Mouse (Mus musculus): ENCODE data around the gene Cdh4. TPM values are rescaled to one million over a fixed set of nuclear protein-coding genes. Genes with fewer than 3 reads are reported as not detected.

The Cdh4 gene
- polyA plus RNA-seq, 1 experiment from 2014 or later: 26.1 TPM

DNA sequence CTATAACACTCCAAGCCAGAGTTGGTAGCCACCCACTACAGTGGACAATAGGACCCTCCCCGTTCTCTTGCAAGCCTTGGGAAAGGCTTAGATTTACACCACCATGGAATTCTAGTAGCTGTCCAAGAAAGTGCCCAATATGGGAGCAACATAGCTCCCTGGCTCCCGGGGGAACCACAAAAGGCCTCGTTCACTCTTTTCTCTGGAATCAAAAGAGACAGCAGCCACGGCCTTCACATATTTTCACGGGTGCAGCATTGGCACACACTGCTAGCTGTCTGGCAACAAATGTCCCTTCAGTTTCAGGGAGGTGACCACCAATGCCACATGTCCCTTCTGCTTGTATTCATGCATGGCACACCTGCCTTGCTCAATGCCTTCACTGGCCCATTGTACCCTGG is 38.6 kb downstream of the Cdh4 start:
- no peaks in the 10 kb centered on the region for H3K36me3 ChIP-seq
- H3K4me2 ChIP-seq (replicated peaks): no peak overlapping the region
- H3K27ac ChIP-seq: no peak overlapping the region
- H3K4me3 ChIP-seq: no peak overlapping the region
- 61% methylated on average over 5 of the region's 5 CpGs for WGBS
- ATAC-seq (ENCODE audit: low FRiP score): peak; percentile 64
- no peaks in the 10 kb centered on the region for H3K9me3 ChIP-seq (replicated peaks)
- no peaks in the 10 kb centered on the region for H3K27me3 ChIP-seq
- H3K4me1 ChIP-seq: peaks cover 6% of the 10 kb centered on the region
- H3K9ac ChIP-seq: no peak overlapping the region

DNA sequence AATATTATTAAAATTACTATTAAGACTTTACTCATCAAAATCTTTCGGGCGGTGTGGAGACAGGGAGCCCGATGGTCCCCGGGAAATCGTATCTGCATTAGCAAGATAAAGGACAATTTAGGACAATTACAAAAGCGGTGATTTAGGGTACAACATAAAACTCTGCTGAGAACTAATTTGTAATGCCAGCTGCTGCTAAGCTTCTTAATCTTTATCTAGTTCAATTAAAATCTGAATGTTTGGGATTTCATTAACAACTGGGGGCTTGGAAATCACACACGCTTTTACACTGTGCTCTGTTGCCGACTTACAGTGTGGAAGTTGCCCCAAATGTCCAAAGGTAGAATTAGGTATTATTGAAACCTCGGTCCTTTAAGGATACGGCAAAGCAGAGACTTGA is 39.1 kb downstream of the Cdh4 start:
- Histone ChIP-seq H3K9me3 (replicated peaks) (no peaks in the 10 kb centered on the region), H3K9ac (no peak overlapping the region), H3K4me3 (no peak overlapping the region), H3K4me1 (peaks cover 6% of the 10 kb centered on the region), H3K36me3 (no peaks in the 10 kb centered on the region), H3K27me3 (no peaks in the 10 kb centered on the region), H3K27ac (no peak overlapping the region), H3K4me2 (replicated peaks) (no peak overlapping the region)
- WGBS: 82% methylated on average over 10 of the region's 10 CpGs
- no peak for ATAC-seq (ENCODE audit: low FRiP score)

DNA sequence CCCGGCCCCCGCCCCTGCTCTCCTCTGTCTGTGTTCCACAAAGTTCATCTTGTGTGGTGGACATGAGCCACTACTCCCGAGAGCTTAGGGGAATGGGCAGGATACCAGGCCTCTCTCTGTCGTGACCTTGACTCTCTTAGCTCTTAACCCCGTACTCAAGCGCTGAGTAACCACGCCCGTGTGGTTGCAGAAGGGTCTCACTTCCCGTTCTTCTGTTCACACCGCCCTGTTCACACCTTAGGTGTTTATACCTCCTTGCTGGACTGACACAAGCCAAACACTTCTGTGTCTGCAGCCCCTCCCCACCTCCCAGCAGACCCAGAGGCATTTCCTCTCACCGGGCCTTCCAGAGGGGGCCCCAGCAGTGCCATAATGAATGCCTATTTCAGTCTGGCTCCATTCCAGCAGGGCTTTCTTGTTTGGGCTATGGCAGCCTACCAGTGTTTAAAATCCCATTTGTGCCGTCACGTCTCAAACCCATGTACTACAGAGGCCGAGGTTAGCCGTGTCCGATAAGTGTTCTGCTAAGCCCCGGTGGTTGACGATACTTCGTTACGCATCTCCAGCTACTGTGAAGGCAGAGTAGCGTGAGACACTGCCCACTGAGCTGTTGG is 46.4 kb downstream of the Cdh4 start:
- H3K4me3 ChIP-seq: no peak overlapping the region
- H3K4me2 ChIP-seq (replicated peaks): no peak overlapping the region

DNA sequence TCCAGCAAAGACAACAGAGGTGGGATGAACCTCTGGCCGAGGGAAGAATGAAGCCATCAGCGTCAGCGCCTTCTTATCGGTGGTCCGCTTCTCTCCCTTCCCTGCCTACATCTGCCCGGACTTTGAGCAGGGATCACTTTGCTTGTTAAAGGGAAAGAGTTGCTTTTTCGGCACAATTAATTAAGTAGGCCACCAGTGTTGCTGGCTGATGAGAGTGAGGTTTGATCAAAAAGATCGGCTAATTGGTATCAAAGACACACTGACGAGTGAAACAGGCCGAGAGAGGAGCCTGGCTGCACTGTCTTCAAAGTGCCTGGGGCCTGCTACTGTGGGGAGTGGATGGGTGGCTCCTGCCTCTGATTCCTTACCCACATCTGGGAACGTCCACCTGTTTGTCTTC is 49.7 kb downstream of the Cdh4 start:
- H3K4me2 ChIP-seq (replicated peaks): no peak overlapping the region
- H3K27me3 ChIP-seq: peaks cover 3% of the 10 kb centered on the region; the same call in 1 of the 2 replicates
- H3K4me3 ChIP-seq: no peak overlapping the region
- H3K9me3 ChIP-seq (replicated peaks): no peaks in the 10 kb centered on the region
- H3K9ac ChIP-seq: no peak overlapping the region
- no peaks in the 10 kb centered on the region for H3K36me3 ChIP-seq
- WGBS: 58% methylated on average over 11 of the region's 11 CpGs
- ATAC-seq (ENCODE audit: low FRiP score): no peak
- peaks cover 10% of the 10 kb centered on the region for H3K4me1 ChIP-seq
- H3K27ac ChIP-seq: no peak overlapping the region

More for the DNA sequence above, 46.4 kb downstream of the Cdh4 start:
- peak; percentile 57 for ATAC-seq (ENCODE audit: low FRiP score)
- Histone ChIP-seq H3K27ac (peak overlapping the region; percentile 35; the same call in 1 of the 2 replicates), H3K4me1 (peaks cover 10% of the 10 kb centered on the region), H3K9me3 (replicated peaks) (no peaks in the 10 kb centered on the region), H3K9ac (no peak overlapping the region), H3K27me3 (peaks cover 3% of the 10 kb centered on the region; the same call in 1 of the 2 replicates), H3K36me3 (no peaks in the 10 kb centered on the region)
- 73% methylated on average over 21 of the region's 21 CpGs for WGBS

DNA sequence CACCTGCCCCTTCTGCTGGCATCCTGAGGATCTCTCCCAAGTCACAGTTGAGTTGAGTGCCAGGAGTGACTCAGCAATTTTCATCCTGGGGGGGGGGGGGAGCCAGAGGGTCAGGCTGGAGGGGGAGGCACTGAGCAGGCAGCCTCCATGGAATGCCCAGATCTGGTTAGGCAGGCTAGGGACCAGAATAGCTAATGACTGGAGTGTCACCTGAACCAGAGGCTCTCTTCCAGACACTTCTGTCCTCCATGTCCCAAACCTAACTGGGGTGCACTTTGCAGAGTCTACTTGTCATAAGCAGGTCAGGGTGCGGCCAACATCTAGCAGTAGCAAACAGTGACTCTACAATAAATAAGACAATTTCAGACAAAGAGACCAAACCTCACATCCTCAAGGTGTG is 52.0 kb downstream of the Cdh4 start:
- 92% methylated on average over 1 of the region's 1 CpGs for WGBS
- no peaks in the 10 kb centered on the region for H3K9me3 ChIP-seq (replicated peaks)
- peaks cover 3% of the 10 kb centered on the region; the same call in 1 of the 2 replicates for H3K27me3 ChIP-seq
- no peak overlapping the region for H3K4me3 ChIP-seq
- H3K4me2 ChIP-seq (replicated peaks): no peak overlapping the region
- H3K27ac ChIP-seq: no peak overlapping the region
- ATAC-seq (ENCODE audit: low FRiP score): no peak
- H3K36me3 ChIP-seq: no peaks in the 10 kb centered on the region
- no peaks in the 10 kb centered on the region for H3K4me1 ChIP-seq
- H3K9ac ChIP-seq: no peak overlapping the region

DNA sequence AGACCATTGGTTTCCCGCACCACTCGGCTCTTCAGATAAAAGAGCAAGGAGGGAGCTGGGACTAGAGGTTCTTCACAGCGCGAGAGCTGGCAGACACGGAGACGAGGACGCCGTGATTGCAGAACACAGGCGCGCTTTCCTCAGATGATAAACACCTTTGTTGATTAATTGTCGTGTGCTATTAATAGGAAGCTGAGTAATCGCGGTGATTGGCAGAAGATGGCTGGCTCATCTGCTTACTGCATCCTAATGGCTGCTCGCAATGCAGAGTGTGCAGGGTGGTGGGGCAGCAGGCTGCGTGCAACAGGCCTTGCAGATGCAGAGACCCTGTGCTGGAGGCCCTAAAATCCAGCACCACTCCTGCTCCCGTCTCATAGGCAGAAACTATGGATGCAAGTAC is 68.2 kb downstream of the Cdh4 start:
- Histone ChIP-seq H3K9ac (no peak overlapping the region), H3K4me3 (no peak overlapping the region), H3K36me3 (no peaks in the 10 kb centered on the region), H3K27ac (no peak overlapping the region), H3K4me1 (peaks cover 3% of the 10 kb centered on the region; the same call in 1 of the 2 replicates), H3K27me3 (no peaks in the 10 kb centered on the region), H3K4me2 (replicated peaks) (no peak overlapping the region), H3K9me3 (replicated peaks) (no peaks in the 10 kb centered on the region)
- no peak for ATAC-seq (ENCODE audit: low FRiP score)
- WGBS: 90% methylated on average over 16 of the region's 16 CpGs

DNA sequence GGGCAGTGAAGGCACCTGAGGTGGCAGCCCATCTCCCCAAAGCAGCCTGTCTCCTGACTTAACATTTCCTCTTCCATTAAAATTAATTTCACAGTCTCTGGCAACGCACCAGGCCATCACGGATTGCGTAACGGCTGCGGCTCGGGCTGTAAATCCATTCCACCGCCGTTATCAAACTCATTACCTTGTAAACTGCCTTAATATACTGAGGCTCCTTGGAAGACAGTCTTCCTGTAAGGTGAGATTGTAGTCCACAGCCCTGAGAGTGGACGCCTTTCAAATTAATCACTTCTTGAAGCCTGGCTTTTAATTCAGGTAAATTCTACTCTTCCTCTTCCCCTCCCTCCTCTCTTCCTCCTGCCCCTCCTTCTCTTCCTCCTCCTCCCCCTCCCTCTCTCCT is 74.3 kb downstream of the Cdh4 start:
- Histone ChIP-seq H3K4me2 (replicated peaks) (no peak overlapping the region), H3K4me1 (peaks cover 37% of the 10 kb centered on the region), H3K36me3 (no peaks in the 10 kb centered on the region), H3K9me3 (replicated peaks) (no peaks in the 10 kb centered on the region), H3K9ac (no peak overlapping the region), H3K4me3 (no peak overlapping the region), H3K27ac (no peak overlapping the region), H3K27me3 (no peaks in the 10 kb centered on the region)
- no peak for ATAC-seq (ENCODE audit: low FRiP score)
- 92% methylated on average over 9 of the region's 9 CpGs for WGBS

DNA sequence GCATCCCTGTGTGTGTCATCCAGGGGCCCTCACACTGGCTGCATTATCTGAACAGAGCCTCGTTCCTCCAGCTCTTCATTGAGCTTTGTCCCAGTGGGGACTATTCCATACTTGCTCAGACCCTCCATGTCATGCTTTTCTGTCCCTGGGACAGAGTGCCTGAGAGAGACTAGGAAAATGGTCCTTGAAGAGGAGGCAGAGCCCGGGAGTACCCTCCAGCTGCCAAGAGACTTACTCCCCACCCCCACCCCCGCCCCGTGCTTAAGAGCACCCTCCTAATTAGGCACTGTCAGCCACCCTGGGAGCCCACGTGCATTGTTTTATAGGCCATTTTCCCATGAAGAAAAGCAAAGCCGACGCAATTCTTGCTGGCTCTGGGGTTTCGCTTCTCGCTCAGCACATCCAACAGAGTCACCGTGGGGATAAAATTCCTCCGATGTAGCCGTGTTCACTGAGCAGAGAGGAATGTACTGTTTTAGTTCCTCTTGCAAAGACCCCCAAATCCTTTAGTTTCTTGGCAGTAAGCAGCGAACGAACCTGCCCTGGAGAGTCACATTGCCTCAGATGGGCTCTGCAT is 76.3 kb downstream of the Cdh4 start:
- Histone ChIP-seq H3K4me1 (peaks cover 51% of the 10 kb centered on the region), H3K27ac (0 out of 2 replicates have a peak overlapping the region, but pooled peaks have one; percentile 23), H3K36me3 (no peaks in the 10 kb centered on the region), H3K27me3 (0 out of 2 replicates have a peak, but pooled peaks cover 2% of the 10 kb centered on the region), H3K9me3 (replicated peaks) (no peaks in the 10 kb centered on the region), H3K4me3 (no peak overlapping the region), H3K9ac (no peak overlapping the region), H3K4me2 (replicated peaks) (no peak overlapping the region)
- 31% methylated on average over 14 of the region's 14 CpGs for WGBS
- ATAC-seq (ENCODE audit: low FRiP score): no peak

DNA sequence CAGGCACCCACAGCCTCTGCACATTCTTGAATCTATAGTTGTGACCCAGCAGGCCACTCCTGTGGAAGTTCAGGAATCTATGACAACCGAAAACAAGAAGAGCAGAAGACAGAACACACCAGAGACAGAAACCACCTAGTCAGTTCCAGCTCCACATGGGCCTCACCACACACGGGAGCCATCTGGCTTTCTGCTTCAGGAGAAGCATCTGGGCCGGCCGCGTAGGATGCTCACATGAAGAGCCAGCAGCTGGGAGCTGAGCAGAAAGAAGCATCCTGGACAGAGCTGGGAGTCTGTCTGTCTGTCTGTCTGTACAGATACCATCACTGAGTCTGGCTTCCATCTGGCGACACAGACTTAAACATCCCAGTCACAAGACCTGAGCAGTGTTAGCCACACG is 76.9 kb downstream of the Cdh4 start:
- Histone ChIP-seq H3K27ac (no peak overlapping the region), H3K27me3 (0 out of 2 replicates have a peak, but pooled peaks cover 2% of the 10 kb centered on the region), H3K4me3 (no peak overlapping the region), H3K9me3 (replicated peaks) (no peaks in the 10 kb centered on the region), H3K9ac (no peak overlapping the region), H3K36me3 (no peaks in the 10 kb centered on the region), H3K4me2 (replicated peaks) (no peak overlapping the region), H3K4me1 (peaks cover 55% of the 10 kb centered on the region)
- no peak for ATAC-seq (ENCODE audit: low FRiP score)
- 83% methylated on average over 7 of the region's 7 CpGs for WGBS

DNA sequence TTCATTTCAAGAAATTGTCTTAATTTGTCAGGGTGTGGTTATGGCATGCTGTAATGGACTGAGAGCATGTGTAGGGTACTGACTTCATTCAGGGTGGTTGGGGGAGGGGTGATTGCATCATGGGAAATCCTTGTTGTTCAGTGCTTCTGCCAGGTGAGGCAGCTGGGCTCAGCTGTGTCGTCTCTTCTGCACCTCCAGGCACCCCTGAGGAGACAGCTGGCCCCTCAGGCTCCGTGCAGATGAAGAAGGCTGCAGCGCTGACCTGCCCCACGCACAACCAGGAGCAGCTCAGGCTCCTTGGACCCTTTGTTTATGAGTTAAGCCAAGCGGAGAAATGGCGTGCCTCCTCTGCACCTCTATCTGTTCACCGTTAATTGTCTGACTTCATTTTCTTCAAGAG is 77.7 kb downstream of the Cdh4 start:
- WGBS: 40% methylated on average over 7 of the region's 7 CpGs
- ATAC-seq (ENCODE audit: low FRiP score): no peak
- H3K27ac ChIP-seq: no peak overlapping the region
- H3K4me1 ChIP-seq: peaks cover 55% of the 10 kb centered on the region
- peaks cover 3% of the 10 kb centered on the region for H3K27me3 ChIP-seq
- H3K4me3 ChIP-seq: no peak overlapping the region
- H3K36me3 ChIP-seq: no peaks in the 10 kb centered on the region
- H3K9me3 ChIP-seq (replicated peaks): no peaks in the 10 kb centered on the region
- no peak overlapping the region for H3K9ac ChIP-seq
- no peak overlapping the region for H3K4me2 ChIP-seq (replicated peaks)

DNA sequence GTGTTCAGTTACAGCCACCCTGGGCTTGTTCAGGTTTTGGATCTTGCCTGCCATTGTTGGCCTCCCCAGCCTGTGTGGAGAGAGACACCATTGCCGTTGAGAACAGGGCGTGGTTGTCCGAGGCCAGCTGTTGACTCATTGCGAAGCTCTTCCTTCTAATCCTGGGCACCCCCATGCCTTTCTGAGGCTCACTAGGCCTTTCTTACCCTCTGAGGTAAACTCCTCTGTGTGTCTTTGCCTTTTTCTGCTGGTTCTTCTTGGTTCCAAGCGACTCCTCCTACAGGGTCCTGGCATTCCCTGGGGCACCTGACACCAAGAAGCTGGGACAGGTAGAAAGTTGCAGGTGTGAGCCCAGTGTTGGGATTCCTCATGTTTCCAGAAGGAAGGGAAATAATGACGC is 78.7 kb downstream of the Cdh4 start:
- H3K27me3 ChIP-seq: peaks cover 7% of the 10 kb centered on the region
- WGBS: 80% methylated on average over 6 of the region's 6 CpGs
- H3K4me3 ChIP-seq: no peak overlapping the region
- peaks cover 55% of the 10 kb centered on the region for H3K4me1 ChIP-seq
- no peaks in the 10 kb centered on the region for H3K9me3 ChIP-seq (replicated peaks)
- no peak overlapping the region for H3K9ac ChIP-seq
- ATAC-seq (ENCODE audit: low FRiP score): no peak
- H3K36me3 ChIP-seq: no peaks in the 10 kb centered on the region
- H3K4me2 ChIP-seq (replicated peaks): no peak overlapping the region
- no peak overlapping the region for H3K27ac ChIP-seq

DNA sequence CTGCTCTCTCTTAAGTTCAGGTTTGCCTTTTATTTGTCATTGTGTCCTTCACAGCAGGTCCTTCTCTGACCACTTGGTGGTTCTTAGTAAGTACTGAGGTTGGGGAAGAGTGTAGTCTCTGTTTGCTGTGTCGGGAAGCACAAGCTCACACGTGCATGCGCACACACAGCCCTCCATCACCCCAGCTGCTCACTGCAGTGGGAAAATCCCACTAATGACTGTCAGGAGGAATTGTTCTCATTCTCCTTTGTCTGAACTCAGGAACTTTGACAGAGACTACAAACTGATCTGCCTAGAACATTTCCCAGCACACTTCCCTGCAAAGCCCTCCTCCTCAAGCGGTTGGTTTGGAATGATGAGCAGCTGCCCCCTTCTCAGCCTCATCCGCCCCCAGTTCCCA is 79.2 kb downstream of the Cdh4 start:
- Histone ChIP-seq H3K27ac (no peak overlapping the region), H3K36me3 (no peaks in the 10 kb centered on the region), H3K4me3 (no peak overlapping the region), H3K9ac (no peak overlapping the region), H3K9me3 (replicated peaks) (no peaks in the 10 kb centered on the region), H3K4me1 (peaks cover 56% of the 10 kb centered on the region), H3K27me3 (peaks cover 7% of the 10 kb centered on the region), H3K4me2 (replicated peaks) (no peak overlapping the region)
- WGBS: 42% methylated on average over 5 of the region's 5 CpGs
- no peak for ATAC-seq (ENCODE audit: low FRiP score)

DNA sequence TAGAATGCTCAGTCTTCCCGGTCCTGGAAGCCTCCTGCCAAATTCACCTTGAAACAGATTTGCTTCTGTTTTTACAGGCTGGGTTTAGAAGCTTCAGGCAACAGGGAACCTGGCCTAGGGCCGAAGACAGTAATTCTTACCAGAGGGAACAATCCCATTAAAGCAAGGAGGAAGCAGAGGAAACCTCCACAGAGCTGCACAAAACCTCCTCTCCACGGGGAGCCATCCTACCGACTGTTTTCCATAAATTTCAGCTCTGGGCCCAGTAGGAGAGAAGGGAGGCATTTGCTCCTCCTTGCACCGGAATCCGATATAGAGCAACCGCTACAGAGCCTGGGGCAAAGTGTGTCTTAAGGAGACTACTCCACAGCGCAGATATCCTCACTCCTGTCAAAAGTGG is 79.9 kb downstream of the Cdh4 start:
- Histone ChIP-seq H3K9ac (no peak overlapping the region), H3K4me3 (no peak overlapping the region), H3K4me2 (replicated peaks) (no peak overlapping the region), H3K27me3 (peaks cover 7% of the 10 kb centered on the region), H3K9me3 (replicated peaks) (no peaks in the 10 kb centered on the region), H3K4me1 (peaks cover 63% of the 10 kb centered on the region), H3K27ac (no peak overlapping the region), H3K36me3 (no peaks in the 10 kb centered on the region)
- WGBS: 12% methylated on average over 8 of the region's 8 CpGs
- ATAC-seq (ENCODE audit: low FRiP score): no peak

Data from hindbrain, embryonic 12.5 days (tissue).